Mouse (Mus musculus) mature B cell (primary cell): Measurements from ENCODE around the gene Cnrip1.

Experiments used
- in situ Hi-C: fragments of 300-500 bp; cut with MboI; formaldehyde crosslinking; loops from 2 replicates; pipeline ENCODE4 v1.14.3; 2019

Gene Cnrip1

GRCm38 (mm10) chr11:17106936-17107335, 55.5 kb downstream of the Cnrip1 start:
- in situ Hi-C loops, result no loop called here

DNA sequence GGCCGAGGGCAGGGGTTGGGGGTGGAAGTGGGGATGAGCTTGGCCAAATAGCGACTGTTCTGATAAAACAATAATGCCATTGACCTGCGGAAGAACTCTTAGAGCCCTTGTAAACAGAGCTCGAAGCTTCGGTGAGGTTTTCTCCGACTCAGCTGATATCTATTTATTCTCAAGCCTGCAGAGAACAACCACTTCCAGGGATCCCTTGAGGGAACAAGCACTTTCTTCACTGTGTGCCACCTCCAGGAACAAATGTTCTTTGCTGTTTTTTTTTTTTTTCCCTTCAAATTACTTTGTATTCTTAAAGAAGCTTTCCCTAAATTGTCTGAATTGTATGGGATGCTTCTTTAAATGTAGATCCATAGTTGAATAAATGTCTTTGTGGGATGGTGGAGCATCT, 56.0 kb downstream of the Cnrip1 start:
- in situ Hi-C loops, result no loop called here

DNA sequence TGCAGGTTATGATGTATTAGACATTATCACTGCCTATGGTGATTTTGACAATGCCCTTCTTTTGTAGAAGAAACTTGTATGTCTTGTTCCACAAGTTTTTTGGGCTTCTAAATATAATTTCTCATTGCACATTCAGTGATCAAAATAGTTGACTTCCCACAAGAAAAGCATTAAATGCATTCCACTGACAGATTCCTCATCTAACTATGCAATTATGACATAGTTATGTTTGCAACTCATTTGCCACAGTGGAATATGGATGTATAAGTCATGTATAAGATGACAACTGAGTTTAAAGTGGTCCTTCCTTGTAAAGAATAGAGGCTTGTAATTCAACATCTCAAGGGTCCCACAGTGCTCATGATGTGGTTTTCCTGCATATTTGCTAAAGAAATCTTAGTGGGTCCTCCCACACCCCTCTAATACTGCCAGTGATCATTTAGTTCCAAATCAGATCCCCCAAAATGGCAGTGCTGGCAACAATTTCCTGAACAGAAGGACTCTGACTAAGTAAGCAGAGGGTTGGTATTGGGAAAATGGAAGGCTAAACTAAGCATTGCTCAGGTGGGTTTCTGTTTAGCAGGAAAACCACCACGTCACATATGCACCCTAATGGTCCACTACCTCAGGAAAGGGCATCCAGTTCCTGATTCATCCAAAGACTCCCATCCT, 61.2 kb downstream of the Cnrip1 start:
- in situ Hi-C loops, result no loop called here

GRCm38 (mm10) chr11:17126418-17126817, 75.0 kb downstream of the Cnrip1 start:
- in situ Hi-C loops, result no loop called here
